Mouse (Mus musculus): ENCODE measurements around the gene Tas2r139. TPM values are rescaled to one million over a fixed set of nuclear protein-coding genes. Genes with fewer than 3 reads are reported as not detected.

Tas2r139 gene
- not detected in 2 replicates for polyA plus RNA-seq (2012; rRNA removed)

GRCm38 (mm10) chr6:42140636-42141035 lies at the start of gene Tas2r139:
Gene Tas2r139, plus strand, starts transcription at chr6:42140936.

Other genes starting within 250 kb of the Tas2r139 start
- gene Sval1, start 189.3 kb upstream of the Tas2r139 start, polyA plus RNA-seq (2012; rRNA removed): not detected in 2 replicates
- not detected in 2 replicates for gene Sval3, start 172.8 kb upstream of the Tas2r139 start, polyA plus RNA-seq (2012; rRNA removed)
- gene Sva, start 102.5 kb upstream of the Tas2r139 start, polyA plus RNA-seq (2012; rRNA removed): not detected in 2 replicates
- gene Tas2r144, start 74.4 kb downstream of the Tas2r139 start, polyA plus RNA-seq (2012; rRNA removed): not detected in 2 replicates
- 8.2 and 10.8 TPM in 2 replicates for gene Gstk1, start 105.0 kb downstream of the Tas2r139 start, polyA plus RNA-seq (2012; rRNA removed)
- 0.16 and 0.18 TPM in 2 replicates for gene Tmem139, start 121.0 kb downstream of the Tas2r139 start, polyA plus RNA-seq (2012; rRNA removed)
- gene Casp2, start 124.0 kb downstream of the Tas2r139 start, polyA plus RNA-seq (2012; rRNA removed): 59.8 and 62.0 TPM in 2 replicates
- 8.6 and 8.9 TPM in 2 replicates for gene Clcn1, start 145.7 kb downstream of the Tas2r139 start, polyA plus RNA-seq (2012; rRNA removed)
- gene Fam131b, start 183.7 kb downstream of the Tas2r139 start, polyA plus RNA-seq (2012; rRNA removed): 46.9 and 48.4 TPM in 2 replicates
- gene Zyx, start 208.7 kb downstream of the Tas2r139 start, polyA plus RNA-seq (2012; rRNA removed): 43.5 and 43.8 TPM in 2 replicates
- gene Epha1, start 232.3 kb downstream of the Tas2r139 start, polyA plus RNA-seq (2012; rRNA removed): 0.52 and 0.90 TPM in 2 replicates

Data from central nervous system, embryonic 18 days (tissue).